ENCODE assay signal across 8 mouse cellular contexts in the genomic region with DNA sequence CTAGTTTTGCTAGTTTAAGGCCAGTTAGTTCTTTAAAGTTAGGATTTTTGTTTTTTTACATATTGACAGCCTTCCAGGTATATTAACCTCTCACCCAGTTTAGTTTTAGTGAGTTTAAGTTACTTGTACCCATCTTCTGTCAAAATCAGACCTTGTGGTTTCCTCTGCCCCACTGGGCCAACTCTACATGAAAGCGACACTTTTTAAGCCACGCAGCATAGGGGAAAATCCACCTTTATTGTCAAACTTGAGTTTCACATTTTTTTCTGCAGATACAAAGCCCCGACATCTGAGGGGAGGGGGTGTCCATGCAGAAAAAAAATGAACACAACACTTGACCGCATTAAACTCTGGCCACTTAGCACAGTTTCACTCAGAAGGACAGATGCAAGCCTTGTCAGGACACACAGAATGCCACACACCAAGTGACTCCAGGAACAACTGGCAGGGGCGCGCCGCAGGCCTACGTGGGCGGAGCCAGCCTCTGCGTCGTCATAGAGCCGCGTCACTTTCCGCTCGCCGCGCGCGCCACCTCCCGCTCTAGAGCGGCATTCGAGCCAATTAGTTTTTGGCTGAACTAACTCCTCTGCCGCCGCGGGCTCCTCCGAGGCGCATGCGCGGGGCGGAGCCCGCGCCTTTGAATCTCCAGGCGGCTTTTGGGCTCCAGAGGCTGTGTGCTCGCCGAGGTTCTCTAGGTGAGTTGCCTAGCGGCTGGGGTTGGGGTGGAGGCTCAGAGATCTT. TPM values are rescaled to one million over a fixed set of nuclear protein-coding genes. Genes with fewer than 3 reads are reported as not detected.
DNase-seq lines count a peak whose midpoint lies in the region; ATAC-seq lines count a peak whose summit lies in the region.

A gene (plus strand): TSS at position 551 of the 741 bp plus-strand sequence.

- H3K4me1 ChIP-seq in hindbrain, embryonic 13.5 days (replicated peaks), result peaks cover 6% of the 10 kb centered on the region; the same call in 1 of the 2 replicates

- H3K4me3 ChIP-seq in hindbrain, embryonic 13.5 days, result peak within 1 kb of the TSS; percentile 41

- H3K9me3 ChIP-seq in hindbrain, embryonic 13.5 days, result no peaks in the 10 kb centered on the region

- H3K4me2 ChIP-seq in hindbrain, embryonic 13.5 days, result peak within 1 kb of the TSS; percentile 54

- ATAC-seq in hindbrain, embryonic 13.5 days (ENCODE audit: low FRiP score), result peak; percentile 96

- H3K36me3 ChIP-seq in hindbrain, embryonic 13.5 days, result peaks cover 9% of the 10 kb centered on the region

- H3K27ac ChIP-seq in hindbrain, embryonic 13.5 days, result no peak within 1 kb of the TSS

- peak; percentile 93 for DNase-seq in NIH3T3 (ENCODE audit: low read depth)
- peak; percentile 89 to 93 for DNase-seq in cerebellum, postnatal 10 days
- peak; percentile 73 to 83 for DNase-seq in frontal cortex, postnatal 10 days (ENCODE audit: low spot score in 2 of 2)
- peak; percentile 53 to 76 for DNase-seq in layer of hippocampus, postnatal 25 days (ENCODE audit: extremely low spot score in 1 of 2, low spot score in 1 of 2)
- peak; percentile 89 for DNase-seq in lung, postnatal 25 days (ENCODE audit: low spot score)
- DNase-seq in retina, embryonic 14.5 days (ENCODE audit: low spot score), result peak; percentile 90
- peak; percentile 92 for DNase-seq in thymus, postnatal 4 days

- H3K27me3 ChIP-seq in hindbrain, embryonic 13.5 days, result no peaks in the 10 kb centered on the region

- peak within 1 kb of the TSS; percentile 65 for H3K9ac ChIP-seq in hindbrain, embryonic 13.5 days

- 32% methylated on average over 36 of the region's 36 CpGs for WGBS in hindbrain, embryonic 13.5 days

RNA-seq across cellular contexts. Expression of the gene that starts here (rescaled TPM):
- 6.7 and 9.3 TPM in 2 replicates for polyA plus RNA-seq in hindbrain, embryonic 13.5 days (2015; fragmentation: Nextera tagmentation; extraction: Ambion mirVana)
- total RNA-seq in layer of hippocampus, postnatal 25 days (2021), result under 1 TPM; 0.28 to 0.79 TPM

Comparison
In these comparisons a context has a peak if more than half of its experiments do, and no peak if none do; other contexts are left out.
1. Peak in DNase-seq in layer of hippocampus, postnatal 25 days; RNA of the gene not detected or under 1 TPM.